Mouse (Mus musculus) activated CD4-positive, CD25-positive, alpha-beta regulatory T cell, adult 4 months (primary cell): ENCODE data around the gene Smtnl1. TPM values are rescaled to one million over a fixed set of nuclear protein-coding genes. Genes with fewer than 3 reads are reported as not detected.
"Not testable (repeated sequence)": the region's sequence is repeated elsewhere in the genome, so short reads cannot be mapped to it uniquely, and the experiment has no call there.

Experiments used
- ATAC-seq: one replicate; pipeline ENCODE4 v1.8.0; 2017
- polyA plus RNA-seq, 2 experiments: library from polyadenylated mRNA; unstranded; fragments of 100-300 nt; shearing (Covaris generic); gene quantifications; one replicate each; pipeline ENCODE4 v1.2.1; 2017

Gene Smtnl1
- polyA plus RNA-seq, 2 experiments from 2014 or later, result not detected

- ATAC-seq, result peak; percentile 50
Measured at GRCm38 (mm10) chr2:84837817-84838592, 15.6 kb upstream of the Smtnl1 start.

DNA sequence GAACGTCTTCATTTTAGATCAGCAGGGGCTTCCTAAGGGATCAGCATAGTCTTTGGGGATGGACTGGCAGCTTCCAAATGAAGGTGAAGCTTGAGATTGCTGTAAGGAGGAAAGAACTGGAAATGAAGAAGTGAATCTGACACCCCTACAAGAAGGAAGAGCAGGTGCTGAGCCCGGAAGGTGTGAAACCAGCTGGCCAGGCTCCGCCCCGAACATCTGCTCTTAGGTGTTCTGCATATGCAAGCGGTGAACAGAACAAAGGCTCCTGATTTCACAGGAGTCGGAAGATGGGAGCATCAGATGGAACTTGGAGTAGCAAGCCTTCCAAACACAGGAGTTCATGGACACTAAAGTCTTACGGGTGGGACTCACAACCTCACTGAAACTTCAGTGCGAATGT is 14.7 kb upstream of the Smtnl1 start:
- ATAC-seq, result no peak

GRCm38 (mm10) chr2:84831666-84832391 is 9.4 kb upstream of the Smtnl1 start:
- peak; percentile 60 for ATAC-seq

GRCm38 (mm10) chr2:84827283-84827920 is 5.0 kb upstream of the Smtnl1 start:
- ATAC-seq, result no peak

GRCm38 (mm10) chr2:84826488-84827282 is 4.2 kb upstream of the Smtnl1 start, which contains the start of gene Timm10:
Gene Timm10, plus strand, starts transcription at chr2:84826997.
- ATAC-seq, result peak; percentile 86

DNA sequence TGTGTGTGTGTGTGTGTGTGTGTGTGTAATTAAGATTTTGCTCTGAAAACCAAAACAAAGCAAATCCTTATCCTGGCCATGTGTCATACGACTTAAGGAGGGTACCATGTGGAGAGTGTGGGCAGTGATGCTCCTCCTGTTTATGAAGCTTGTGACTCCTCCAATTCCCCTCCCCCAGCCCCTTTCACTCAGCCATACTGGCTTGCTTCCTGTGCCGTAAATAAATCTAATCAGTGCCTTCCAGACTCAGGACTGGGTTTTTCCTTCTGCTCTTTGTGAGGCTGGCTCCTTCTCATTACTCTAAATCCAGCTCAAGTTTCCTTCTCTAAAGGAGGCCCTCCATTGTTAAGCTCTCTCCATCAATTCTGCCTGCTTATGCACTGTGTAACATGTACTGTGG is 785 bp upstream of the Smtnl1 start:
- no peak for ATAC-seq

GRCm38 (mm10) chr2:84819861-84820260 is 2.6 kb downstream of the Smtnl1 start:
- no peak for ATAC-seq

DNA sequence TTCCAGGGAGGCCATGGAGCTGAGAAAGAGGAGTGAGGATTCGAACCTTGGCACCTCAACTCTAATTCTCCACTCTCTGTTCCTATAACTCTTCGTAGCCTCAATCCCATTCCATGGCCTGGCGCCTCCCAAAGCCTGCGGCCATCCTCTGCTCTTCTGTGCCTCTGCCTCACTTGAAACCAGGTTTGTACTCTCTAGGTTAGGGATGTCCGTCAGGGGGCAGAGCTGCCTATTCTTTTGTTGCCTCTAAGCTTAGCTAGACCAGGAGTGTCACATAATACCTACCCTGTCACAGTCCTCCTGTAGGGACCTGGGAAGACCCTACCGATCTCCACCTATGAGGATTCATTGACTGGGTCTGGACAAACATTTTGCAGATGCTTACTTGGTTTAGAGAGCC is 9.8 kb downstream of the Smtnl1 start:
- ATAC-seq, result no peak

- ATAC-seq, result no peak
Measured at GRCm38 (mm10) chr2:84811880-84812279, 10.6 kb downstream of the Smtnl1 start.

- peak; percentile 94 for ATAC-seq
Measured at GRCm38 (mm10) chr2:84810886-84811577, 11.4 kb downstream of the Smtnl1 start.

- ATAC-seq, result no peak
Measured at GRCm38 (mm10) chr2:84810526-84810885, 11.9 kb downstream of the Smtnl1 start.

DNA sequence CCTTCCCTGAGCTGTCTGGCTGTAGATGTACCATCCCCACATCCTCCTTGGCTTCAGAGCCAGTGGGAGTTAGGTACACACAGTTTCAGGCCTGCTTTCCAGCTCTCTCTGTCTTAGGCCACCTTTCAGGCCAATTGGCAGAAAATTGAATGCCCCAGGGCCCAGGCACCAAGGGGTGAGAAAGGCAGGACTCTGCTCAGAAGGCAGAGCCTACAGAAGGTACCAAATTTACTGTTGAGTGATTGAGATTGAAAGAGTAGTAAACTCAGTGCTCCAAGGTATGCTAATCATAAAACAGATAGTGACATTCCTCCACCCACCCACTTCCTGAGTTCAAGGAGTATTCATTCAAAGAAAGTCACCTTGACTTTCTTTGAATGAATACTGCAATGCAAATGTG is 13.1 kb downstream of the Smtnl1 start:
- ATAC-seq, result no peak

GRCm38 (mm10) chr2:84806546-84806945 is 15.9 kb downstream of the Smtnl1 start:
- ATAC-seq, result no peak

DNA sequence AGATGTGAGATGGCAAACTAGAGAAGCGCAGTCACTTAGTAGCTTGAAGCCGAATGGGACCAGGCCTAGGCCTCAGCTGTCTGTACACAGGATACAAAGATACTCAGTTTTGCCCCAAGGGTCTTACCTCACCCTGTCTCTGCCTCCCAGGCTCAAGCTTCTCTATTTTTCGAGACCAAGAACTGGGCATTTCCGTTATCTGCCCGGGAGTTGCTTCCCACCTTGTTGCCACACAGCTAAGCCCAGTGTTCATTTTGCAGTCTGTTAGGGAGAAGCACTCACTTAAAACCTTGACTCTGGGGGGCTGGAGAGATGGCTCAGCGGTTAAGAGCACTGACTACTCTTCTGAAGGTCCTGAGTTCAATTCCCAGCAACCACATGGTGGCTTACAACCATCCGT is 18.5 kb downstream of the Smtnl1 start:
- no peak for ATAC-seq

DNA sequence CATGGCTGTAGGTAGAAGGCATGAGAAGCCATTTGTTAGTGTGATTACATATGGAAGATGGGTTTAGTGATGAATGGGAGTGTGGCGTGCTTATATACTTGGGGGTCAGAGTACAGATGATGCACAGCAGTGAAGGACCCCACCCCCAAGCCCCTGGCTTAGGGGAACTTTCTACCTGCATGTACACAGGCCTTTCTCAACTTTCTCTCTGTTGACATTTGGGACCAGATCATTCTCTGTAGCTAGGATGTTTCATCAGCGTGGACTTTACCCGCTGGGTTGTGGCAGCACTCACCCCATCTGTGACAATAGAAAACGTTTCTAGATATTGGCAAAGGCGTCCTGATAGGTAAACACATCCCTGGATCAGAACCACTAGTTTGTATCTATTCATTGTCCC is 21.2 kb downstream of the Smtnl1 start:
- not testable (repeated sequence) for ATAC-seq

GRCm38 (mm10) chr2:84800304-84800703 is 22.1 kb downstream of the Smtnl1 start:
- ATAC-seq, result no peak

DNA sequence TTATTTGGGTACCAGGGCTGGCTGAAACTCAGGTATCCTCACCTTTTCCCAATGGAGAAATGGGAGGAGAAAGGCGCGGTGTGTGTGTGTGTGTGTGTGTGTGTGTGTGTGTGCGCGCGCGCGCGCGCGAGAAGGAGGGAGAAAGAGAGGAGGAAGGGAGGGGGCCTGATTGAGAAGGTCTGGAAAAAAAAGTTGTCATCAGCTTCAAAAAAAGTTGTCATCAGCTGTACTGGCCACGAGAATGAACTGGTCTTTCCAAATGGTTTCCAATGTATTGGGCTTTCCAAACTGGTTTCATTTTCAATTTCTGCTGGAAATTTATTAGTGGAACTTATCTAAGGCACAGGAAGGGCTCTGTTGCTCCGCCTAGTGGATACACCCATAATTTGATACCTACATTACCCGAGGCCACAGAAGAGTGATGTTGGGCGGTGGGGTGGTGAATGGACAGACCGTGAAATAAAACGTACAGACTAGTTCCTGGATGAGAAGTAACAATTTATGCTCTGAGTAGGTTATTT is 23.4 kb downstream of the Smtnl1 start:
- peak; percentile 84 for ATAC-seq

DNA sequence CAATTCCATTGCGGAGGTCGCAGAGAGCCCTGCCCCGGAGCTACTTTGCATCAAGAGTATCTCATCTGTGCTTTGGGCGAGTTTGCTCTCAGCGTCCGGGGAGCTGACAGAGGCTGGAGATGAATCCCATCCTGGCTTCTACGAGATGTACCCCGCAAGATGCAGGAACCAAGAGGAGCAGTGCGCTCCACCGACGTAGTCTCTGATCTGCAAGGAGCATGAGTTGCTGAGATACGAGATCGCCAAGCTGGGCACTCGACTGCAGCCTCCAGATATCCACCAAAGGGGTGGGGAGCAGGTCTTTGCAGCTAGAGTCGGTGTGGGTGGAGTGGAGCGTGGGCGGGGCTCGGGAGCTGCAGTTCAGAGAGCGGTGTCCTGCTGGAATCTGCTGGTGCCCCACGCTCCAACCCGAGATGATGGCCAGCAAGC is 23.9 kb downstream of the Smtnl1 start, which contains the start of gene Ube2l6:
Gene Ube2l6, plus strand, starts transcription at position 336 of the 429 bp plus-strand sequence.
- ATAC-seq, result peak; percentile 34

DNA sequence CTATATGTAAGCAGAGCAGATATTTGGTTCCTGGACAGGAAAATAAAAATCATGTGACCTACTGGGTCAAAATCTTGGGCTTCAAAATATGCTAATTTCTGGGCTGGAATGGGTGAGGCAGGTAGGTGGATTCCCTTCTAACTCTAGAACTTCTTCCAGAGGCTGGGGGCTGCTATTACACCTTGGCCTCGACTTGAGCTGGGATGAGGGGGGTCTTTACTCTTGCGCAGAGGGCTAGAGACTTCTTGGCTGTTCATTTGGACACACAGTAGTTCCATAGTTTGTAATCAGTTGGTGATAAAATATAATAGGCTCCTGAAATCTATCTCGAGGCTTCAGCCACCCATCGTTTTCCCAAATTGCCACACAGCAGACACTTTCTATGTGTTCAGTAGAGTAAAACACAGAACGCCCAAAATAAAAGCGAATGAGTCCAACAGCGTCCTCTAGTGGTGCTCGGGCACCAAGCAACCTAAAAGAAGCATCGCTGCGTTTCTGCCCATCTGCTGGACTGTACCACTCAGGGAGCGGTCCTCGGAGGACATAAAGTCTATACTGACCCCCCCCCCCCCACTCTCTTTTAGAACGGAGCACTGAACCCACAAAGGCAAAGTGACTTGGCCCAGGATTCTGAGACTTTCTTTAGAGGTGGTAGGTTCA is 24.5 kb downstream of the Smtnl1 start:
- peak; percentile 55 for ATAC-seq

GRCm38 (mm10) chr2:84793871-84794270 is 28.6 kb downstream of the Smtnl1 start:
- no peak for ATAC-seq

DNA sequence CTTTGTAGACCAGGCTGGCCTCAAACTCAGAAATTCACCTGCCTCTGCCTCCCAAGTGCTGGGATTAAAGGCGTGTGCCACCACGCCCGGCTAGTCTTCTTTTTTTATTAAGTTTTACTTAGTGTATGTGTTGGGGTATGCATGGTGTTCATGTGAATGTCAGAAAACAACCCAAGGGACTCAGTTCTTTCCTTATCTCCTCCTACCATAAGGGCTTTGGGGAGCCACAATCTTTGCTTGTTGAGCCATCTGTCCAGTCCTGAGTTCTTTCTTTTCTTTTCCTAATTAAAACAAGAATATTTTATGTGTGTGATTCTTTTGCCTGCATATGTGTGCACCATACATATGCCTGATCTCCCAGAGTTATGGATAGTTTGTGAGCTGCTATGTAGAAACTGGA is 29.3 kb downstream of the Smtnl1 start:
- no peak for ATAC-seq
